Mouse (Mus musculus) kidney, adult 8-10 months (tissue): ENCODE measurements around the gene Gm26602.

Experiments used
- DNase-seq, 2 experiments: peaks; one replicate each; pipeline ENCODE4 v3.0.0; 2022

Gm26602 gene

DNA sequence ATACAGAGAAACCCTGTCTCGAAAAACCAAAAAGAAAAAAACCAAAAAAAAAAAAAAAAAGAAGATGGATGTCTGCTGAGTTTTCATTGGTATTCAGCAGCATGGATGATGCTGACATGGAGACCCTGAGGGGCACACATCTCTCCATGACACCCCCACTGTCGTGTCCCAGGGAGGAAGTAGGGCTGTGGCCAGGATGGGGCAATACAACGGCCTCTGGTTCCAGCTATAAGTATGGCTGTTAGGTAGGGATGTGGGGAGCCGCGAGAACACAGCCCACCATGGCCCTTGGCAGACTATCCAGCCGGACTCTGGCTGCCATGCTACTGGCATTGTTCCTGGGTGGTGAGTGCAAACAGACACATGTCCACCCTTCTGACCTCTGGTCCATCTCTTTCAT is 24.6 kb upstream of the Gm26602 start, which contains the start of gene Elane:
Gene Elane (plus strand): TSS at position 194 of the 400 bp plus-strand sequence.
- no peak for DNase-seq

DNA sequence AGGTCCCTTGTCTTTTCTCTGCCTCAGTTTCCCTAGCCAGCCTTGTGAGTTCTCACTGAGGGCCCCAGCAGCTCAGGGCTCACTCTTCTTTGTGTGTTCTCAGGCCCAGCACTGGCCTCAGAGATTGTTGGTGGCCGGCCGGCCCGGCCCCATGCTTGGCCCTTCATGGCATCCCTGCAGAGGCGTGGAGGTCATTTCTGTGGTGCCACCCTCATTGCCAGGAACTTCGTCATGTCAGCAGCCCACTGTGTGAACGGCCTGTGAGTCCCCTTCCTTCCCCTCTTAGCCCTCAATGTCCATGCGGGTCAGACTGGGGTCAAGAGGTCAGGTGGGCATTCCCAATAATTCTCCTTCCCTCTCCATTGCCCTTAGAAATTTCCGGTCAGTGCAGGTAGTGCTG is 24.0 kb upstream of the Gm26602 start:
- DNase-seq, result no peak

DNA sequence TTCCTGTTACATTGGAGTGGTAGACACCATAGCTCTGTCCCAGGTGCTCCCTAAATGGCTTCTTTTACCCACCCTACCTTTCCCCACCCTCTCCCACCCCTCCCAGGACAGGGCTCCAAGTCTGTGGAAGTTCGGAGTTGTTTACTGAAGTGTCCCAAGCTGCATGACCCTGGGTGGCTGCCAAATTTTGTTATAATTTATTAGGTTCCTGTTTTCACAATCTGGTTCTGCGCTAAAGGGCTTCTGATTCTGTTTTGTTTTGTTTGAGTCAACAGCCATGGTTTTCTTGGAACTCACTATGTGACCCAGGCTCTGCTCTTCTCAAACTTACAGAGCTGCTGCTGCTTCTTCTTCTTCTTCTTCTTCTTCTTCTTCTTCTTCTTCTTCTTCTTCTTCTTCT is 21.3 kb upstream of the Gm26602 start:
- peak in 1 of 2 experiments; percentile 64 for DNase-seq

DNA sequence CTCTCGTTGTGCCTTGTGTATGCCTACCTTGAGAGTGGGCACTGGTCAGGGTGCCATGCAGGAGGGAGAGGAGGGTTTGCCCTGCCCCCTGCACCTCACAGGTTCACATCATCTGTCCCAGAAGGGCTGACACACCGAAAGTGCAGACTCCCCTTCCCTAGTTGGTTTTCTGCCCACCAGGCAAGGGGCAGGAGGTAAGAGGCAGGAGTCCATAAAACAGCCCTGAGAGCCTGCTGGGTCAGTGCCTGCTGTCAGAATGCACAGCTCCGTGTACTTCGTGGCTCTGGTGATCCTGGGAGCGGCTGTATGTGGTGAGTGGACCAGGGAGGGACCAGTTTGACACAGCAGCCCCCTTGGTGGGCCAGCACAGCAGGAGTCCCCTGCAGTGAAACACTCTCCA is 20.0 kb upstream of the Gm26602 start, which contains the start of gene Cfd:
Gene Cfd (plus strand): TSS at position 184 of the 400 bp plus-strand sequence.
- DNase-seq, result no peak

DNA sequence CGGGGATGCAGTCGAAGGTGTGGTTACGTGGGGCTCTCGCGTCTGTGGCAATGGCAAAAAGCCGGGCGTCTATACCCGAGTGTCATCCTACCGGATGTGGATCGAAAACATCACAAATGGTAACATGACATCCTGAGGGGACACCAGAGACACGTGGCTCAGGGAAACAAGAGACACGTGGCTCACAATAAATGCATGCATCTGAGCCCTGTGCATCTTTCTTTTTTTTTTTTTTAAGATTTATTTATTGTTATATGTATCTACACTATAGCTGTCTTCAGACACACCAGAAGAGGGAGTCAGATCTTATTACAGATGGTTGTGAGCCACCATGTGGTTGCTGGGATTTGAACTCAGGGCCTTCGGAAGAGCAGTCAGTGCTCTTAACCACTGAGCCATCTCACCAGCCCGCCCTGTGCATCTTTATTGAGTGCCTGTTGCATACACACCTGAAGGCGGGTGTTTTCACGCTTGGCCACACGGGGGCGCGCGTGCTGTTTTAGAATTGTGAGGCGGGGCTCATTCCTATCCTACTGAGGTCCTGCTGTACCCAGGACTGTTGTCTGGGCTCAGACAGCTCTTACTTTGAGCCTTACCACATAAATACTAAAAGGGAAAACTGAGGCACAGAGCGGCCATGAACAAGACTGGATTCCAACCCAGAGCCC is 18.1 kb upstream of the Gm26602 start:
- peak; percentile 70 to 84 for DNase-seq

DNA sequence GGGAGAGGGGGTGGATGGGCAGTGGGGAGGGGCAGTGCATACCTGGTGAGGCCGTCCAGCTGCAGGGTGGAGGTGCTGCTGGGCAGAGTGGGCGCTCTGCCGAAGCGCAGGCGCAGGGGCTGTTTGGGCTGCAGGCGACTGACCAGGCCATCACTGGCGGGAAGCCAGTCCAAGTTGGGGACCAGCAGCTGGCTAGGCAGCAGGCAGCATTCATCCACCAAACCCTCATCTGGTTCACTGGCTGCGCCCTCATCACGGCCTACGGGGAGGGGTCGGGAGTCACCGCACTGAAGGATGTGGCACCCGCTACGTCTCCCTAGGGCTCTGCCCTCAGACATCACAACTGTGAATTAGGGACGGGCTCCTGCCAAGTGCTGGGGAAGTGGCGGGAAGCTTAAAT is 14.3 kb upstream of the Gm26602 start:
- no peak for DNase-seq

DNA sequence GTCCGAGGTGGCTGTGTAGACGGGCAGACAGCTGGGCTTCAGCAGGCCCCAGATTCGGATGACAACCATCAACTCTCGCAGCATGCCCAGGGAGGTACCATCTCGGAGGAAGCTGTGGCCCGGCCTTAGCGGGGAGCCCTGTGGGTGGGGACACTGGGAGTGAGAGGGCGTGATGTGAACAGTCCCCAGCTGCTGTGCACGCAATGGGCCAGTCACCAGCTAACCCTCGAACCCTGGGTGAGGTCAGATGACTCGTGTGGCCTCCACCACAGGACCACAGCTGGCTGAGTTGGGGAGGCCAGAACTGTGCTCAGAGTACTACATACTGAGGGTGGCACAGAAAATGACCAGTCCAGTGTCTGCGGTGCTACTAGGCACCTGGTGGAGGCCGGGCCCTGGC is 13.8 kb upstream of the Gm26602 start:
- DNase-seq, result no peak

DNA sequence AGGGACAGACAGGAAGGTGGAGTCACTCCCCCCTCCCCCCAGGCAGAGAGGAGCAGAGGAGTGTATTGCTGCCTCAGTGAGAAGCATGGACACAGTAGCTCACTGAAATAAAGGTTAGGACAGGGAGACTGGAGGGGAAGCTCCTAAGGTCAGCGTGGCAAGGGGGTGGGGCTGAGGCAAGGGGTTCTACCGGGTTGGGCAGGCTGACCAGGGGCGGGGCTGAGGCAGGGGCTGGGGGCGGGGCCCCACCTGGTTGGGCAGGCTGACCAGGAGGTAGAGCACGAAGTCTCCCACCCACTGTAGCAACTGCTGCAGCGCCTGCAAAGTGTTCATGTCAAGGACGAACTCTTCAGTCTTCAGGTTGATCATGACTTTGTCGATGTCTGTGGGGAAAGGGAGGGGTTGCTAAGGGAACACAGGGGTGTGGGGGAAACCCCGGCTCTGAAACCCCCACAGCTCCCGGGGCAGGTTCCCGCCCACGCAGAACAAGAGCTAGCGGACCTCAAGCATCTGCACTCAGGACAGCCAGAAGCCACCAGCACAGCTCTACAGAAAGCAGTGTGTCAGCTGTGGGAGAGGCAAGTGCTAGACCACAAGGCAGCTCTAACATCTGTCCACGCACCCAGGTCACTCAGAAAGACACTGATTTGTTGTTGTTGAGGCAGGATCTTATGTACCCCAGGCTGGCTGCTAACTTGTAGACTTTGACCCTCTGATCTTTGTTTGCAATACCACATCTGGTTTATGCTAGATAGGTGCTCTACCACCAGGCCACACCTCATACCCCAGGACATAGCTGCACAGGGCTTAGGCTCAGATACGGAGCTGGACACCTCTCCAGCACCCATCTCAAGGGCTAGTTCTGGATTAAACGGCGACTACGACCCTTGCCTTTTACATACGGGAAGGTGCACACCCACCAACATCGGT is 13.1 kb upstream of the Gm26602 start:
- DNase-seq, result no peak

DNA sequence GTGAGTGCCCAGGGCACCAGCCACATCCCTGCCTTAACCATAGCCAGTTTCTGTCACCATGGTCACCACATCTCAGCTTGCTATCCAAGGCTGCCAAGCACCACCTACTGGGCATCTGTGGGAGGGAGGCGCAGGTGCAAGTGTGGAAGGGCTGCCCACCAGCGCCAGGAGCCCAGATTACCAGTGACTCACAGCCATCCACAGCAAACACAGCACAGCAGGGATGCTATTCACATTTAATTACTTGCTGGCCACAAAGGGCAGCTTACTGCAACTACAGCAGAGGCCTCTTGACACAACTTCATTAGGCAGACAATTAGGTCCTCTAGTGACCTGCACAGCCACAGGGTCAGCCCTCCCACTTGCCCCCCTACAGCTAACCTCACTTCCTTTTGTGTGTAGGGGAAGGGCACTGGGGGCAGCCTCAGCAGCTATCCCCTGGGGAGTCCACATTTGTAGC is 9.7 kb upstream of the Gm26602 start:
- DNase-seq, result no peak

DNA sequence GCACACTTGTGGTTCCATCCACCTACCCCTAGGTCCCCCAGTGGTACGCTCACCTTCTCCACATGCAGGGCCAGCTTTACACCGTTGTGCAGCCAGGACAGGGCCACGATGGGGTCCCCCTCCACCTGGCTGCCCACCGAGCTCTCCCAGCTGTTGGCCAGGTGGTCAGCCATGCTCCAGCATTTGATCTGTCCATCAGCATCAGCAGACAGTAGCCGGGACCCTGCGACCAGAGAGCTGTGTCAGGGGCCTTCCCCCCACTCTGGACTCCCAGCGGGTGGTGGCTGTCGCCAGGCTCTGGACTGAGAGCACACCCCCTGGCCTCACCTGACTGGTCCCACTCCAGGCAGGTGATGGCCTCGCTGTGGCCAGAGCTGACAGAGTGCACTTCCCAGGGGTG is 3.9 kb upstream of the Gm26602 start:
- DNase-seq, result no peak

DNA sequence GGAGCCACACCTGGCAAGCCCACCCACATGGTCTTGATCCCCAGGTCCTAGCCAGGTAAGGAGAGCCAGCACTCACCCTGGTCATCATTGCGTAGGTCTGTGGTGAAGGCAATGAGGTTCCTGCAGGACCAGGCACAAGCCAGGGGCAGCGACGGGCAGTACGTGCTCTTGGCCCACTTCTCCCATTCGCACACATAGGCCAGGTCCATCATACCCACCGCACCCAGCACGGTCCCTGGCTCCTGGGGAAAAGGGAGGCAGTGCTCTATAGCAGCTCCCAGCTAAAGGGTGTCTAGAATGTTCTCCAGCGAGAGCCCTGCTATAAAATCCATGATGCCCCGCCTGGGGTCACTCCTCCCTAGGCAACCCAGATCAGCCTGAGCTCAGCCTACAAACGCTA is 3.2 kb upstream of the Gm26602 start:
- DNase-seq, result no peak

DNA sequence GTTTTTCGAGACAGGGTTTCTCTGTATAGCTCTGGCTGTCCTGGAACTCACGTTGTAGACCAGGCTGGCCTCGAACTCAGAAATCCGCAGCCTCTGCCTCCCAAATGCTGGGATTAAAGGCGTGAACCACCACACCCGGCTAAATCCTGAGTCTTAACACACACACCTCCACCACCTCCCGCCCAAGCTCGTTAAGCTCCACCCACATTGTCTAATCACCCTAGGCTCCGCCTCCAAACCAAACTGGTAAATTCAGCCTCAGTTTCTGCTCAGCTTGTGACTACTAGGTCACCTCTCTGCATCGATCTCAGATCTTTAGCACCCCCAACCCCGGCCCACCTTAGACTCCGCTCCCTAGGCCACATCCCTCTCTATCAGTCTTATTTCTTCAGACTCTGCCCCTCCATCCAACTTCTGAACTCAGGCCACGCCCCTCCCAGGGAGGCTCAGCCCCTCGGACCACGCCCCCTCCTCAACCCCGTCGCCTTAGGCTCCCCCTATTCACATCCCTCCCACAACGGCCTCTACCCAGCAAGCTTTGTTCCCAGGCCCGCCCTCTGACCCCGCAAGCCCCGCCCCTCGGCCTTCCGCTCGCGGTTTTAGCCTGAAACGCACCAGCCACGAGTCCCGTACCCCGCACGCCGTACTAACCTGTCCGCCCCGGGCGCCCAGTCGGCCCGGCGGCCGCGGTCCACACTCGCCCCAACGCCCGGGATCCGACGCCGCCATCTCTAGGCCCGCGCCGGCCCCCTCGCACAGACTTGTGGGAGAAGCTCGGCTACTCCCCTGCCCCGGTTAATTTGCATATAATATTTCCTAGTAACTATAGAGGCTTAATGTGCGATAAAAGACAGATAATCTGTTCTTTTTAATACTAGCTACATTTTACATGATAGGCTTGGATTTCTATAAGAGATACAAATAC is 2.2 kb upstream of the Gm26602 start, which contains the start of gene Med16:
Gene Med16 (minus strand): TSS at position 757 of the 925 bp plus-strand sequence.
- DNase-seq, result peak; percentile 97

DNA sequence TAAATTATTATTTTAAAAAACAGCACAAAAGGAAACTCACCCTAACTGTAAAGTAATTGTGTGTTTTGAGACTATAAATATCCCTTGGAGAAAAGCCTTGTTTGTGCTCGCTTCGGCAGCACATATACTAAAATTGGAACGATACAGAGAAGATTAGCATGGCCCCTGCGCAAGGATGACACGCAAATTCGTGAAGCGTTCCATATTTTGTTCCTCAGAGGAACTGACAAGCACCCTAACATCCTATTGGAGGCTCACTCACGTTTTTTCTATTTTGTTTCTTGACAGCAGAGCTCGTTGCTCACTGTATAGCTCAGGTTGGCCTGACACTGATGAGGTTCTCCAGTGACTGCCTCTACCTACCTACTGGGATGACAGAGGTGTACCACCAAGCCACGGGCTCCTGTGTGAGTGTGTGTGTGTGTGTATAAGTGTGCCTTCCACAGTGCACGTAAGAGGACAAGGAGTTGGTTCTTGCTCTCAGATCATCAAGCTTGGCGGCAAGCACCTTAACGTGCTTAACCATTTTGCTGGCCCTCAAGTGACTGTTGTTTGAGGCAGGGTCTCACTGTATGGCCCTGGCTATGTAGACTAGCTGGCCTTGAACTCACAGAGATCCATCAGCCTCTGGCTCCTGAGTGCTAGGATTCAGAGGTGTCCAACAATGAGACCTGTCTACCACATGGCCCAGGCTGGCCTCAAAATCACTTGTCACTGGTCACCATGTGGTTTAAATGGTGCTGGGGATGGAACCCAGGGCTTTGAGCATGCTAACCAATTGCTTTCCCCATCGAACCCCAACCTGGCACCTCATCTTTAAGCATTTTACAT is 1.3 kb upstream of the Gm26602 start:
- peak; percentile 53 to 63 for DNase-seq

DNA sequence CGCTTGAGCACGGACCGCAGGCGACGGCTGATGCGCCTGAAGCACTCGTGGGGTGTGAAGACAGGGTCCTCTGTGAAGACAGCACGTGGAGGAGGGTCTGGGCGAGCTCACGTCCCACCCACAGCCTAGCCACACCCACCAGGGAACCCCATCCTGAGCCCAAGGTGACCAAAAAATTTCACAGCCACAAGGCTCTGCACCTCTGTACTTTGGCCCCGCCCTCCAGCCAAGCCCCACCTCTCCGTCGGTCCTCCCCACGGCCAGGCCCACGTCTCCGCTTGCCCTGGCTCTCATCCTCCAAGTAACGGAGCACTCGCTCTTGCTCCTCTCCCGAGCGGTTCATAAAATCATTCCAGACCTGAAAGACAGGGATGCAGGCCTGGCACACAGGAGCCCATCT is 1.8 kb downstream of the Gm26602 start:
- DNase-seq, result no peak

DNA sequence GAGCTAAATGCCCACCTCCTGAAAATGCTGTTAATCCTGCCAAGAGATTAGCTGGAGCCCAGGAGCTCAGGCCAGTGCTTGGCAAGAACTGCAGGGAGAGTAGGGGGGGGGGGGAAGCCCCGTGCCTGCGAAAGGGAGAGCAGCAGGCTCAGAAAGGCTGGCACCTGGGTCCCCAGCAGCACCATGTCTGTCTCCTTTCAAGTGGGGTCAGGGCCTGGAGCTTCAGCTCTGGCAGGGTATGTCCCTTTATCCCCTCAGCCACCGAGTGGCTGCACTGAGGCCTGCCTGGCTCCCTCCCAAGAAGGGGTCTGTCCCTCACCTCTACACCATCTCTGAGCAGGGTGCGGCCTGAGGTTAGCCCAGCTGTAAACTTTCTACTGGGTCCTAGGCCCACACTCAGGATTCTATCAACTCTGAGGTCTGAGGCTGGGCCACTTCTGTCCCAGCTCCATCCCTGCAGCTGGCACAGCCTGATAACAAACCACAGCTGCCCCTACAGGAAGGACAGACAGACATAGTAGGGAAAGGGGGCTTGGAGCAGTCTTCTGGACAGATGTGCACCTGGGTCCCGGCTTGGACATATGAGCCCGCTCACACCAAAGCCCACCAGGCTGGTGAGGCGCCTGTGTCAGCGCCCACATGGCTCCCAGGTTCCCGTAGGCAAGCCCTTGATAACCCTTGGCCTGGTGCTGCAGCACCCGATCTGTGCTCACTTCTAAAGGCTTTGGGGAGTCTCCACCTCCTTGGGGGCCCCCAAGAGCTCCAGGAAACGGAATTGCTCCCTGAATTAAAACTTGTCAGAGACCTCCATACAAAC is 3.7 kb downstream of the Gm26602 start:
- no peak for DNase-seq

DNA sequence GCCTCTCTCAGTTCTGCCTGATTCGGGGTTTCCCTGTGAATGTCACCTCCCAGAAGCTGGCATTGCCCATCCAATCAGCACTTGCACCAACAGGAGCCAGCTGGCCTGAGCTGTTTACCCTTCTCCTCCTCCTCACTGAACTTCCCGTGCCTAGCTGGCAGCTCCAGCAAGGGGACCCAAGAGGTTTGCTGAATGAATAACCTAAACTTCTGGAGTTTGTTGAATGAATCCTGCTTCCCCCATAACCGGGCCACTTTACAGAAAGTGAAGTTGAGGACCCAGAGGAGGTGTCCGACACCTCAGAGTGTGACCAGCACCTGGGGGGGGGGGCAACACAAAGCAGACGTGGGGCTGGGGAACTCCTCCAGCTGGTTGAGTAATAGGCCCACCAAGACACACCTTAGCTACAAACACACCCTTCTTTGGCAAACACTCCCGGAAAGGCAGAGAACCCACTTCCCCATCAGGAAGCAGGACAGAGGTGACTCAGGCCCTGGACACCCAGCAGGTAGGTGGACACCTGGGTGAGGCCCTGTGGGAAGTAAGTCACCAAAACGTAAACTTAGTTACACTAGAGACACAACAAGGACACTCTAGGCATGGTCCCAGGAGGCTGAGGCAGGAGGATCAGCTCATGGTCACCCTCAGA is 4.4 kb downstream of the Gm26602 start:
- DNase-seq, result no peak

DNA sequence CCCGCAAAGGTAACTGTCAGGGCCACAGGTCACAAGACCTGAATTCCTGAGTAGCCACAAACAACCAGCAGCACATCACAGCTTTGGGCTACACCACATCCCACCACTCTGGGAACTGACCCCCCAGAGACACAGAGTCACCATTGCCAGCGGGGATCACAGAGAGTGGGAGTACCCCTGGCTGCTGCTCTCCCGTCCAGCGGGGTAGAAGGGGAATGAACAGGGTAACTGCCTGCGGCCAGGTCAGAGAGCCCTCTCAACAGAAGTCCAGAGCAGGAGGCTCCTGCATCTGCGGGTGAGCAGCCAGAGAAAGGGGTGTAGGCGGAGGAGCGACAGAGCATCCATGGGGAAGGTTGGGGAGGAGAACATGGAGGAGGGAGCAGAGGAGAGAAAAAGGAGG is 5.4 kb downstream of the Gm26602 start:
- DNase-seq, result no peak

DNA sequence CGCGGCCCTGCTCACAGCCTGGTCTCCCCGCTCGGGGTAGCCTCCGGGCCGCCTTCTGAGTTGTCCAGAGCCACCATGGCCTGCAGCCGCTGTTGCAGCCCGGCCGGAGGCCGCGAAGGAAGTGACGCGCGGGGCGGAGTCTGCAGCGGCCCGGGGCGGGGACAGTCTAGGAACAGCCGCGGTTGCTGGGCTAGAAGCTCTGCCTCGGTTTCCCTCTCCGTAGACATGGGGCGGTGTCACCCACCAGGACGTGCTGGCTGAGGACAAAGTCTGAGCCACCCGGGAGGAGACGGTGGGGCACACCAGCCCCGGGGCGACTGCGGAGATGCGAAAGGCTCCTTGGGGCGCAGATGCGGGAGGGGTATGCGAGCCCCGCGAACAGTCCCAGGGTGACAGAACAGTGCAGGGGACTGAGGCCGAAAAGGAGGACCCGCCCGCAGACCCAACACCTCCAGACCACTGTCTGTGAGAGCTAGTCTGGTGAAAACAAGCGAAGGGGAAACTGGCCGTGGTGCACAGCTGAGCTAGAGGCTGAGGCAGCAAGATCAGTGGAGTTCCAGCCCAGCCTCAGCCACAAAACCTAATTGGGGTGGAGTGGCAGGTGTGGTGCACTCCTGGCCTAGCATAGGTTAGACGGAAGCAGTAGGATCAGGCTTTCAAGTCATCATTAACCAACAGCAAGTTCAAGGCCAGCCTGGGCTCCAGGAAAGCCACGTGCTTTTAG is 6.3 kb downstream of the Gm26602 start, which contains the start of gene Kiss1r:
Gene Kiss1r (plus strand): TSS at position 164 of the 724 bp plus-strand sequence.
- peak; percentile 77 to 88 for DNase-seq

DNA sequence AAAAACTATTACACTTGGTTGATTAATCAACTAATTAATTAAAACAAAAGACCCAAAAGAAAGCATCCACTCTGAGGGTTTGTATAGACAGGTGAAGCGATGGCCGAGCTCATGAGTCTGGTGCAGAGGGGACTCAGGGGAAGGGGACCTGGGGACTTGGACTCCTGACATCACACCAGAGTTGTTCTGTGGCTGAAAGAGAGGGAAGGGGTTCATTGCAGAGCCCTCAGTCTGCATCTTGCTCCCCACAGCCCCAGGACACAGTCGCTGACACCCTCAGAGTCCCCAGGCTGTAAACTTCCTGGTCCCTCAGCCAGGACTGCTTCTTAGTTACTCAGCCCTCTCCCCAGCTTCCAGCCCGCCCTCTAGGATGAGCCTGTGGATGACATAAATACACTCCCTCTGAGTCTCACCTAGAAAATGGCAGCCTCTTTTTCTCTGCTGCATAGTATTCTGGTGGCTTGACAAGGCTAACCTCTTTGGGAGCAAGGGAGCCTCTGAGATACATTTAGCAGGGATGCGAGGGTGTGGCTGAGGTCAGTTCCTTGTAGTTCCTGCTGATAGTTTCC is 7.0 kb downstream of the Gm26602 start:
- no peak for DNase-seq
